Mouse (Mus musculus) CD4-positive, CD25-positive, alpha-beta regulatory T cell (primary cell): ENCODE measurements around the gene Anxa11. TPM values are rescaled to one million over a fixed set of nuclear protein-coding genes. Genes with fewer than 3 reads are reported as not detected.

Source experiments
- polyA plus RNA-seq: library from polyadenylated mRNA; unstranded; fragments of 100-300 nt; shearing (Covaris generic); gene quantifications from one replicate; pipeline ENCODE4 v1.2.1, GENCODE M21; 2017

The Anxa11 gene
- polyA plus RNA-seq: 57.1 TPM

DNA sequence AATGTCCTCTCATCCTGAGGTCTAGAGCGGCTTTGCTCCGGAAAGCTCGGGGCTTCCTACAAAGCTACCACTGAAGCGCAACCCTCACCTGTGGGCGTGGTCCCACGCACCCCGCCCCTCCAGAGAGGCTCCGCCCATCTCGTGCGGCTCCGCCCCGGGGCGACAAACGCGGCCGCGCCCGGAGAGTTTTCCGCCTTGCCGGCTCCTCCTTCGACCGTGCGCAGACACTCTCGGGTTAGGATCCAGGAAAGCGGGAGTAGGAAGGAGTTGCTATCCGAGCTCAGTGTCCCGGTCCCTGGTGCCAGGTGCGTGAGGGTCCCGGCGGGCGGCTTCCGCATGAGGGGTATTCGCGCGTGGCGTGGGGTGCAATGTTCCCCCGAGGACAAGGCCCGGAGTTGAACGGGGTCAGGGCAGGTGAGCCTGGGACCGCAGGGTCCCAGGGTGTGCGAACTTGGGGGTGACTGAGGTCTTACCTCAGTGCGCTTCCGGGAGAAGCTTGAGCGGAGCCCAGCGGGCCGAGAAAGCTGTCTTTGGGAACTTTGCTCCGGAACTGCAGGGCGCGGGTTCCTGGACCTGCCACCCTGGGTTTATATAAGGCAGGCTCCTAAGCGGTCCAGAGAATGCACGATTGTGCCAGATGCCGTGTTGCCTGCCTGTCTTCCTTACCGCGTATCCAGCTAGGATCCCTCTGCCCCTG, at the start of gene Anxa11:
Anxa11 (plus strand) TSS at position 166 of the 697 bp plus-strand sequence.

DNA sequence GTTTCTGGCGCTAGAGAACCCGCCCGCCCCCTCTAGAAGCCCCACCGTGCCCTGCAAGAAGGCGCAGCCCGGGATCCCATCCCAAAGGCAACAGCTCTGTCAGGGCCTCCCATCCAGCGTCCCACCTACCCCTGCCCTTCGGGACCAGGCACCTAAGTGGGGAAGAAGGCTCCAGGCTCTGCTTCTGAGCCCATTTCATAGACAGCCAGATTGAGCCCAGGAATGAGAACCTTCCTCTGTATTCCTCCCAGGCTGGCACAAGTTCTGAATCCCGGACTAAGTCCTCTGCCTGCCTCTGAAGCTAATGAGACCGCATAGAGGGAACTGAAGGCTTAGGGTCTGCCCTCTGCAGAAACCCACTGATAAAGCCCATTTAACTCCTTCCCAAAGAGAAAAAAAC, 61.0 kb downstream of the Anxa11 start, which contains the start of gene Plac9a:
Plac9a (minus strand) TSS at position 101 of the 400 bp plus-strand sequence.

DNA sequence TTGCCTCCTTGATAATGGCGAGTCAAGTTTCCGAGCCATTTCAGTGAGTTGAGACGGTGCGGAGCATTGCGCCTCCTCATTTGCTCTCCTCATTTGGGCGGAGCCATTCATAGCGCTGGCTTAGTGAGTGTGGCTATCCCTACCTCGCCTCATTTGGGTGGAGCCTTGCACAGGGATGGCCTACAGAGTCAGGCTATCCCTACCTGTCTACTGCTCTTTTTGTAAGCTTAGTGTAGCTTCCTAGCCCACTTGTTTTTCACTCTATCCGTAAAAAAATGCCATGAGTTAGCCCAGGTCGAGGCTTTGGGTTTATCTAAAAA, 85.6 kb downstream of the Anxa11 start, which contains the start of gene Tmem254a:
Tmem254a (minus strand) TSS at position 111 of the 320 bp plus-strand sequence.

Other genes starting within 250 kb of the Anxa11 start
- 48.9 TPM for gene Ppif, start 148.0 kb upstream of the Anxa11 start, polyA plus RNA-seq
- 4.3 TPM for gene Zcchc24, start 73.1 kb upstream of the Anxa11 start, polyA plus RNA-seq
- not detected for gene Plac9a, start 60.9 kb downstream of the Anxa11 start, polyA plus RNA-seq
- gene Tmem254a, start 85.5 kb downstream of the Anxa11 start, polyA plus RNA-seq: 13.3 TPM
- not detected for gene Cphx1, start 96.1 kb downstream of the Anxa11 start, polyA plus RNA-seq
- 0.23 TPM for gene Duxbl1, start 136.4 kb downstream of the Anxa11 start, polyA plus RNA-seq
- gene Gm9780, start 200.6 kb downstream of the Anxa11 start, polyA plus RNA-seq: not detected
- gene Tmem254c, start 225.2 kb downstream of the Anxa11 start, polyA plus RNA-seq: 189 TPM
- gene Cphx2, start 239.4 kb downstream of the Anxa11 start, polyA plus RNA-seq: not detected
- not detected for gene Cphx3, start 240.1 kb downstream of the Anxa11 start, polyA plus RNA-seq